Mouse (Mus musculus): ENCODE measurements around the gene Mc1r.
A peak's percentile ranks its signal among the peaks of the same experiment; 100 is the strongest.

Gene Mc1r

GRCm38 (mm10) chr8:123406786-123407185 lies at the start of gene Mc1r:
TSS of gene Mc1r (plus strand) at chr8:123407107.
- peak; percentile 33 for DNase-seq (ENCODE audit: low spot score)

GRCm38 (mm10) chr8:123361082-123361739 lies 45.7 kb upstream of the Mc1r start:
- peak; percentile 73 for DNase-seq (ENCODE audit: low spot score)

GRCm38 (mm10) chr8:123373403-123374238 lies 33.3 kb upstream of the Mc1r start, which contains the start of gene Tcf25:
TSS of gene Tcf25 (plus strand) at chr8:123373753.
- DNase-seq (ENCODE audit: low spot score), result peak; percentile 92

GRCm38 (mm10) chr8:123374239-123374578 lies 32.7 kb upstream of the Mc1r start:
- peak; percentile 86 for DNase-seq (ENCODE audit: low spot score)

GRCm38 (mm10) chr8:123375701-123376100 lies 31.2 kb upstream of the Mc1r start:
- DNase-seq (ENCODE audit: low spot score), result no peak

GRCm38 (mm10) chr8:123376106-123376505 lies 30.8 kb upstream of the Mc1r start:
- no peak for DNase-seq (ENCODE audit: low spot score)

- DNase-seq (ENCODE audit: low spot score), result no peak
These were observed 25.2 kb upstream of the Mc1r start for GRCm38 (mm10) chr8:123381711-123382110.

- DNase-seq (ENCODE audit: low spot score), result no peak
These were observed 24.4 kb upstream of the Mc1r start for GRCm38 (mm10) chr8:123382516-123382915.

GRCm38 (mm10) chr8:123384883-123385540 lies 21.9 kb upstream of the Mc1r start:
- no peak for DNase-seq (ENCODE audit: low spot score)

- no peak for DNase-seq (ENCODE audit: low spot score)
These were observed 19.9 kb upstream of the Mc1r start for GRCm38 (mm10) chr8:123387041-123387440.

- no peak for DNase-seq (ENCODE audit: low spot score)
These were observed 19.1 kb upstream of the Mc1r start for GRCm38 (mm10) chr8:123387801-123388200.

- DNase-seq (ENCODE audit: low spot score), result no peak
These were observed 17.9 kb upstream of the Mc1r start for GRCm38 (mm10) chr8:123389026-123389425.

- no peak for DNase-seq (ENCODE audit: low spot score)
These were observed 8.6 kb upstream of the Mc1r start for GRCm38 (mm10) chr8:123398308-123398707.

- no peak for DNase-seq (ENCODE audit: low spot score)
These were observed 5.0 kb upstream of the Mc1r start for GRCm38 (mm10) chr8:123401936-123402335.

GRCm38 (mm10) chr8:123402730-123403326 lies 4.1 kb upstream of the Mc1r start:
- no peak for DNase-seq (ENCODE audit: low spot score)

- DNase-seq (ENCODE audit: low spot score), result no peak
These were observed 2.4 kb upstream of the Mc1r start for GRCm38 (mm10) chr8:123404521-123404920.

GRCm38 (mm10) chr8:123407612-123408011 lies 705 bp downstream of the Mc1r start:
- DNase-seq (ENCODE audit: low spot score), result no peak

- no peak for DNase-seq (ENCODE audit: low spot score)
These were observed 2.0 kb downstream of the Mc1r start for GRCm38 (mm10) chr8:123408586-123409544.

- DNase-seq (ENCODE audit: low spot score), result peak; percentile 55
These were observed 3.2 kb downstream of the Mc1r start for GRCm38 (mm10) chr8:123410049-123410587.

GRCm38 (mm10) chr8:123410788-123411187 lies 3.9 kb downstream of the Mc1r start:
- no peak for DNase-seq (ENCODE audit: low spot score)

GRCm38 (mm10) chr8:123411246-123411645 lies 4.3 kb downstream of the Mc1r start, which contains the start of gene Tubb3:
TSS of gene Tubb3 (plus strand) at chr8:123411424.
- no peak for DNase-seq (ENCODE audit: low spot score)

Measured in adipocyte (in vitro differentiated cells).